Mouse (Mus musculus) midbrain, postnatal 0 days (tissue): Measurements from ENCODE around the gene Cyp27b1. TPM values are rescaled to one million over a fixed set of nuclear protein-coding genes. Genes with fewer than 3 reads are reported as not detected.

ENCODE experiments used
- ATAC-seq: fragments of 200-750 bp; cut with Nextera tagmentation; 2 replicates; pipeline ENCODE4 v1.8.0; 2017; ENCODE audit warnings: moderate number of reproducible peaks, mild to moderate bottlenecking, moderate TSS enrichment, moderate library complexity; ENCODE audit not compliant: low FRiP score
- DNase-seq: peaks from one replicate; pipeline ENCODE4 v3.0.0-alpha.2; 2015; ENCODE audit warnings: low spot score
- H3K27ac ChIP-seq: fragments of 300-500 bp; sonication (generic); 2 replicates; pipeline ENCODE4 v1.5.1; 2014; ENCODE audit warnings: low read depth, mild to moderate bottlenecking, low read length, mixed read lengths
- H3K27me3 ChIP-seq: fragments of 300-500 bp; sonication (generic); 2 replicates; pipeline ENCODE4 v1.6.1; 2014; ENCODE audit warnings: low read length, control low read depth, mixed read lengths; ENCODE audit not compliant: insufficient read depth
- H3K36me3 ChIP-seq: fragments of 300-500 bp; sonication (generic); 2 replicates; pipeline ENCODE4 v1.6.1; 2014; ENCODE audit warnings: low read length, control low read depth, mixed read lengths; ENCODE audit not compliant: insufficient read depth
- H3K4me1 ChIP-seq: fragments of 300-500 bp; sonication (generic); 2 replicates; pipeline ENCODE4 v1.6.1; 2014; ENCODE audit warnings: mild to moderate bottlenecking, control low read depth, antibody characterized with exemption, low read length, mixed read lengths; ENCODE audit not compliant: insufficient read depth
- H3K4me2 ChIP-seq: fragments of 300-500 bp; sonication (generic); 2 replicates; pipeline ENCODE4 v1.6.1; 2014; ENCODE audit warnings: low read depth, mild to moderate bottlenecking, low read length, mixed read lengths; ENCODE audit not compliant: poor library complexity, severe bottlenecking
- H3K4me3 ChIP-seq: fragments of 300-500 bp; sonication (generic); 2 replicates; pipeline ENCODE4 v1.5.1; 2014; ENCODE audit warnings: low read depth, mild to moderate bottlenecking, low read length, moderate library complexity
- H3K9ac ChIP-seq: fragments of 300-500 bp; sonication (generic); replicated peaks from 2 replicates; pipeline ENCODE4 v1.6.1; 2014; ENCODE audit warnings: mild to moderate bottlenecking, low read length, moderate library complexity, mixed read lengths; ENCODE audit not compliant: poor library complexity, severe bottlenecking
- H3K9me3 ChIP-seq: fragments of 300-500 bp; sonication (generic); 2 replicates; pipeline ENCODE4 v1.6.1; 2016; ENCODE audit warnings: low read length, control low read depth
- CTCF ChIP-seq: IDR thresholded peaks from 2 replicates; pipeline ENCODE4 v1.5.1; 2016; ENCODE audit warnings: antibody characterized with exemption, mild to moderate bottlenecking
- WGBS: fragments of 180-500 bp; shearing (Covaris S2); extraction: QIAGEN DNeasy Blood & Tissue Kit; methylation state at CpG from one replicate; pipeline ENCODE4 v1.1.7; 2014; 5-methylcytosine and 5-hydroxymethylcytosine counted together
- polyA plus RNA-seq: library from polyadenylated mRNA; unstranded; fragments of >200 nt; fragmentation: Nextera tagmentation; extraction: Ambion mirVana; gene quantifications from 2 replicates; pipeline ENCODE4 v1.2.1, GENCODE M21; 2015
- total RNA-seq: library from RNA; depleted of rRNA; stranded (reverse); fragments of >200 nt; gene quantifications from 2 replicates; pipeline ENCODE4 v1.2.3, GENCODE M21; 2014

The Cyp27b1 gene
- total and polyA plus RNA-seq, 2 experiments from 2014 or later: 0.22 TPM; not detected in 1

DNA sequence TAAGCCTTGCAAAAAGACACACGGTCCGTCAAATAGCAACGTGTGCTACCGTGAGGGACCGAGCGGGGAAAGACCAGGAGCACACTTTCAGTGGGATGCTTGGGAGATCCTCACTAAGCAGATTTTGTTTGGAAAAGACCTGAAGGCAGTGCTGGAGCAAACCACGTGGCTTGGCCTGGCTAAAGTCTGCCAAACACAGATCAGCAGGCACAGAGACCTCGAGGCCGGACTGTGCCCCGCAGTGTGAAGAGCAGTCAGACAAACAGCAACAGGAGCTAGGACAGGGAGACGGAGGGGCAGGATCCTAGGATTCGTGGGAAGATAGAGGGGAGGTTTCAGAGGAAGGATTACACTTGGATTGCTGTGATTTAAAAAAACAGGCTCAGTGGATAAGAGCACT, 11.8 kb upstream of the Cyp27b1 start:
- no peak overlapping the region for H3K4me3 ChIP-seq
- DNase-seq (no peak), ATAC-seq (no peak)
- H3K36me3 ChIP-seq: no peaks in the 10 kb centered on the region
- H3K4me1 ChIP-seq: no peaks in the 10 kb centered on the region; the same call in 1 of the 2 replicates
- WGBS: 78% methylated on average over 12 of the region's 12 CpGs
- no peak overlapping the region for H3K27ac ChIP-seq
- H3K4me2 ChIP-seq: no peak overlapping the region
- H3K9me3 ChIP-seq: no peaks in the 10 kb centered on the region
- TF ChIP-seq CTCF: no peak
- no peak overlapping the region for H3K9ac ChIP-seq
- 0 out of 2 replicates have a peak, but pooled peaks cover 4% of the 10 kb centered on the region for H3K27me3 ChIP-seq

DNA sequence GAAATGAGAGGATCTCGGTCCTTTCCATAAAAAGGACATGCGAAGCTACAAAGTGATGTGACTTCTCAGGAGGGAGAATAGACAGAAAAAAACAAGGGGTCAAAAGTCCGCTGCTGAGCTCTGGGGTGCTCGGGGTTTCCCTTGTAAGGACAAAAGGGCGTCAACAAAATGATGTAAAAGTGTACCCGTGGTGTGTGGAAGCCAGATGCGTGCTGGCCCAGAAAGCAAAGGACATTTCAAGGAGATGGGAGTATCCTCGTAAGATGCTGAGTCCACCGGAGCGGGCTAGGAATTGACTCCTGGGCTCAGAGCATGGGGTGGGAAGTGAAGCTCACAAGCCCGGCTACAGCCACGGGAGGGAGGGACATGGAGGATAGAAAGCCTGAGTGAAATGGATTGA, 10.4 kb upstream of the Cyp27b1 start:
- Histone ChIP-seq H3K4me1 (no peaks in the 10 kb centered on the region; the same call in 1 of the 2 replicates), H3K9ac (no peak overlapping the region), H3K36me3 (no peaks in the 10 kb centered on the region), H3K27me3 (0 out of 2 replicates have a peak, but pooled peaks cover 4% of the 10 kb centered on the region), H3K4me2 (no peak overlapping the region), H3K9me3 (no peaks in the 10 kb centered on the region), H3K4me3 (no peak overlapping the region), H3K27ac (no peak overlapping the region)
- 71% methylated on average over 12 of the region's 12 CpGs for WGBS
- DNase-seq: no peak
- no peak for TF ChIP-seq CTCF
- no peak for ATAC-seq

DNA sequence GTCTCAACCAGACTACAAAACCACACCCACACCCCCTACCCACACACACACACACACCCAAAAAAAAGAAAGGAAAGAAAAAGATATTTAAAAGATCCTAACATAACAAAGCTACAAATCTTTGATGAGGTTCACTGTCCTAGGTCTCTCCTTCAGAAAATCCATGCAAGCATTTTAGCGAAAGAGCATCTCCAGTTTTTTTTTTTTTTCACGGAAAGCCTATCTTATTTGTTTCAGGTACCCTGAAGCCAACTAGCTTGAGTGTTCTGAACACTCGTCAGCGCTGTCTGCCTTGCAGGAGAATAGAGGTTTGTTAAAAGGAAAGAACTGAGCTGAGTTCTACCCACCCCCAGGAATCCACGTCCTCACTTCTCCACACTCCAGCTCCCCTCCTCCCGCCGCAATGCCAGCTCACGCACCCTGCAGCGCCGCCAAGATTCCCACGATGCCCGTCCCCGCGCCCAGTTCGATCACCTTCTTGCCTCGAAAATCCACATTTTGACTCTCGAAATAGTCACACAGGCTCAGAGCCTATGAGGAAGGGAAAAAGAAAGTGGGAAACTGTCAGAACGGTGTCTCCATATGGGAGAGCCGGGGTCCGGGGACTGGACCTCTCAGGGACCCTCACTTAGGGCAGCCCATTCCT, 7.4 kb upstream of the Cyp27b1 start:
- WGBS: 1% methylated on average over 20 of the region's 20 CpGs

GRCm38 (mm10) chr10:127041274-127041766, 6.7 kb upstream of the Cyp27b1 start, which contains the start of the genes Mettl1 and Eef1akmt3:
Mettl1 (plus strand) TSS chr10:127041414.
Eef1akmt3 (minus strand) TSS chr10:127041513.
- Histone ChIP-seq H3K4me2 (peak within 1 kb of the TSS; percentile 94), H3K27me3 (0 out of 2 replicates have a peak, but pooled peaks cover 4% of the 10 kb centered on the region), H3K9me3 (no peaks in the 10 kb centered on the region), H3K4me3 (peak within 1 kb of the TSS; percentile 79), H3K27ac (peak within 1 kb of the TSS; percentile 39), H3K36me3 (no peaks in the 10 kb centered on the region), H3K9ac (peak within 1 kb of the TSS; percentile 71), H3K4me1 (no peaks in the 10 kb centered on the region; the same call in 1 of the 2 replicates)
- 0% methylated on average over 18 of the region's 28 CpGs for WGBS
- peak; percentile 55 for ATAC-seq
- peak; percentile 38 for DNase-seq
- no peak for TF ChIP-seq CTCF

More for the DNA sequence above, 7.4 kb upstream of the Cyp27b1 start:
- no peak for TF ChIP-seq CTCF
- H3K4me2 ChIP-seq: peak overlapping the region; percentile 94
- 0 out of 2 replicates have a peak, but pooled peaks cover 4% of the 10 kb centered on the region for H3K27me3 ChIP-seq
- H3K9ac ChIP-seq: peak overlapping the region; percentile 71
- ATAC-seq (peak; percentile 39), DNase-seq (no peak)
- no peaks in the 10 kb centered on the region; the same call in 1 of the 2 replicates for H3K4me1 ChIP-seq
- no peaks in the 10 kb centered on the region for H3K9me3 ChIP-seq
- no peaks in the 10 kb centered on the region for H3K36me3 ChIP-seq
- no peak overlapping the region for H3K27ac ChIP-seq
- peak overlapping the region; percentile 79 for H3K4me3 ChIP-seq

DNA sequence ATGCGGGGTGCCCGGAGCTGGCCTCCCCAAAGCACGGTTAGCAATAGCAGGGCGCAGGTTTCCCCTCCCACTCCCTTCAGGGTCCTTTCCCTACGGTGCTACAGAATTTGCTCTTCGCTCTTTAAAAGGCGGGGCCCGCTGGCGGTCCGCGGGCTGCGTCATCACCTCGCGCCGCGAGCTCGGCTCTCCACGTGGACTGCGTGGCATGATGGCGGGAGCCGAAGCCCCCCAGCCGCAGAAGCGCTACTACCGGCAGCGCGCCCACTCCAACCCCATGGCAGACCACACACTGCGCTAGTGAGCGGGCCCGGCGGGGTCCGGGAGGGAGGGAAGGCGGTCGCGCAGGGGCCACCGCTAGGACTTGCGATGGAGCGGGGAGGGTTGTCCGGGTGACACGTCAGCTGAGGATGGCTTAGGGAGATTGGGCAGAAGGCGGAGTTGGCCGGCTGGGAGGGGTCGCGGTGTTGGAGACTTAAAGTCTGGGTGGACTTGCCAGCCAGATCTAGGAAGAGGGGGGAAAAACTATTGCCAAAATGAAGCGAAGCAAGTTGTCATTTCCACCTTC, 6.2 kb upstream of the Cyp27b1 start:
- H3K9me3 ChIP-seq: no peaks in the 10 kb centered on the region
- peak; percentile 94 for DNase-seq
- H3K36me3 ChIP-seq: no peaks in the 10 kb centered on the region
- peak overlapping the region; percentile 39; the same call in 1 of the 2 replicates for H3K27ac ChIP-seq
- under 1% methylated on average over 44 of the region's 44 CpGs for WGBS
- H3K4me2 ChIP-seq: peak overlapping the region; percentile 94
- H3K27me3 ChIP-seq: 0 out of 2 replicates have a peak, but pooled peaks cover 4% of the 10 kb centered on the region
- H3K4me3 ChIP-seq: peak overlapping the region; percentile 79
- peak; percentile 80 for ATAC-seq
- peak overlapping the region; percentile 71 for H3K9ac ChIP-seq
- TF ChIP-seq CTCF: no peak
- H3K4me1 ChIP-seq: no peaks in the 10 kb centered on the region; the same call in 1 of the 2 replicates
